Mouse (Mus musculus): ENCODE data around the gene Gapvd1.
A peak's percentile ranks its signal among the peaks of the same experiment; 100 is the strongest.
"Not testable (repeated sequence)": the region's sequence is repeated elsewhere in the genome, so short reads cannot be mapped to it uniquely, and the experiment has no call there.

The Gapvd1 gene

GRCm38 (mm10) chr2:34771368-34772226 lies 16.6 kb upstream of the Gapvd1 start, which contains the start of gene Hspa5:
Gene Hspa5 (plus strand): TSS chr2:34771970.
- peak; percentile 100 for DNase-seq

DNA sequence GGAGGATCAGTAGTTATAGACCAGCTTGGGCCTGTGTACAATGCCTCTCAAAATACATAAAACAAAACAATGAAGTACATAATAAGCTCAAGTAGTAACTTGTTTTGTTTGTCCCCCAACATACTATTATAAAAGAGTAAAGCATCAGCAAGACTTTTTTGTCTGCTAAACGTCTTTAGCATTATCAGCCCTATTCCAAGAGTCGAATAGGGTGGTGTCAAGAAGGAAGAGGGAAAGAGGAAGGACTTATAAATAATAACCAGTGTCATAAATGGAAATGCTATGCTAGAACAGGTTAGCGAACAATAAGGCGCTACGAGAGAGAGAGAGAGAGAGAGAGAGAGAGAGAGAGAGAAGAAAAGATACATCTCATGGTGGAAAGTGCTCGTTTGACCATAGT lies 15.9 kb upstream of the Gapvd1 start:
- DNase-seq, result no peak

DNA sequence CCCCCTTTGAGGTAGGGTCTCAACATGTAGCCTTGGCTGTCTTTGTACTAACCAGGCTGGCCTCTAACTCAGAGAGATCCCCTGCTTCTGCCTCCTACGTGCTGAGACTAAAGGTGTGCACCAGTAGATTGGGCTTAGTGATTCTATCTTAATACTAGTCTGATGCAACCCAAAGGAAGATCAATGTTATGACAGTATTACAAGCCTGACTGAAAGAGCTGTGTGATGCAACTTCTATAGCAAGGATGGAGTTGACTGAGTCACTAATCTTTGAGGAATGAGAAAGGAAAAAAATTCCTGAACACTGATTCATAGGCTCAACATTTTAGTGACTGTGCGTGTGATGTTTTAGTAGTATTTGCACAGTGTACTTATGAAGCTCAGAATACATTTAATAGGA lies 15.0 kb upstream of the Gapvd1 start:
- no peak for DNase-seq

DNA sequence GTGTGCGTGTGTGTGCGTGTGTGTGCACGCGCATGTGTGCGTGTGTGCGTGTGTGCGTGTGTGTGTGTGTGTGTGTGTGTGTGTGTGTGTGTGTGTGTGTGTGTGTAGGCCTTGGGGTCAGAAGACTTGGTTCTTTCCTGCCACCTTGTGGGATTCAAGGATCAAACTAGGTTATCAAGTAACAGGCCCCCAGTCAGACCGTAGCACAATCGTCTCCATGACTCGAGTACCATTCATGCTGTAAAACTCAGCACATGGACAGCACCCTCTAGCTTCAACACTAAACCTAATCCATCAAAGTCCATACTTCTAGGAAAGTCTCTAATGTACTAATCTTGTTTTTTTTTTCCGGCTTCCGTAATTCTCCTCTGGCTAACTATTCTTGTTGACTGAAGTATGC lies 9.8 kb upstream of the Gapvd1 start:
- no peak for DNase-seq

DNA sequence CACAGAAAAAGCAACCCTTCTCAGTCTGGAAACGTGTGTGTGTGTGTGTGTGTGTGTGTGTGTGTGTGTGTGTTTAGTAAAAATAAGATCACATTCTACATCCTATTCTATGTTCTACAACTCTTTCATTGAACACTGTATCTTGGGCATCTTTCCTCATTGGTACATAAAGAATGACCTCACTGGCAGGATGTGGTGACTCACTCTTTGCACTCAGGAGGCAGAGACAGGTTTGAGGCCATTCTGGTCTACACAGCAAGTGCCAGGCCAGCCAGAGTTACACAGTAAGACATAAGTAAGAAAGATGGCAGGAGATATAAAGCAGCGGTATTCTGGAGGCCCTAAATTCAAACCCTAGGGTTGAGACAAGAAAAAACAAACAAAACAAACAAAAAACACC lies 7.8 kb upstream of the Gapvd1 start:
- no peak for DNase-seq

DNA sequence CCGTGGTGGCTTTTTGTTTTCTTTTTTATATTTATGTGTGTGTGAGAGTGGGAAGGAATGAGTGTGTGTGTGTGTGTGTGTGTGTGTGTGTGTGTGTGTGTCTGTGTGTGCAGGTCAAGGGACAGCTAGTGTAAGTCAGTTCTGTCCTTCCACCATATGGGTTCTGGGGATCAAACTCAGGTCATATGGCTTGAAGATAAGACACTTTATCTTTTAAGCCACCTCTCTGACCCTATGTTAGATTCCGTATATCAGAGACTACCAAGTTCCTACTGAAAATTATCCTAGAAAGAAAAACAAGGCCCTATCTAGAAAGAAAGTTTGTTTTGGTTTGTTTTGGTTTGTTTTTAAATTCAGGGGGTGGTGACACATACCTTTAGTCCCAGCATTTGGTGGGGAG lies 7.1 kb upstream of the Gapvd1 start:
- no peak for DNase-seq

- not testable (repeated sequence) for DNase-seq
Observed at GRCm38 (mm10) chr2:34761272-34761671, 6.2 kb upstream of the Gapvd1 start.

GRCm38 (mm10) chr2:34757341-34757740 lies 2.3 kb upstream of the Gapvd1 start:
- DNase-seq, result no peak

- DNase-seq, result peak; percentile 86
Observed at GRCm38 (mm10) chr2:34753811-34754550, 1.1 kb downstream of the Gapvd1 start.

- no peak for DNase-seq
Observed at GRCm38 (mm10) chr2:34750245-34750644, 4.8 kb downstream of the Gapvd1 start.

- no peak for DNase-seq
Observed at GRCm38 (mm10) chr2:34748479-34748878, 6.6 kb downstream of the Gapvd1 start.

DNA sequence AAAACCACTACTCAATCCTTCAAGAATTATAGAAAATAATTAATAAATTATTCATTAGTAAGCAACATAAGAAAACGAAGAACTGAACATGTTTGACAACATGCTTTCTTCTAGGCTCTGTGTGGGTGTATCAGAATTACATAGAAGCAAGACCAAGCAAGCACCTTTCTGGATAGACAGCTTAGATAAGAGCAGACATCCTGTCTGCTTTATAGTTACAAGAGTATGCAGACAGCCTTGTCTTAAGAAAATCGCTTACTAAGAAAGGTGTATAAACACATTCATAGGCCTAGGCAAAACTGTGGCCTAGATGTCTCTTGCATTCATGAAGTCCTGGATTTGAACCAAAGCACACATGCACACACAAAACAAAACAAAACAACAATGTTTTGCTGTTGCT lies 9.4 kb downstream of the Gapvd1 start:
- DNase-seq, result no peak

DNA sequence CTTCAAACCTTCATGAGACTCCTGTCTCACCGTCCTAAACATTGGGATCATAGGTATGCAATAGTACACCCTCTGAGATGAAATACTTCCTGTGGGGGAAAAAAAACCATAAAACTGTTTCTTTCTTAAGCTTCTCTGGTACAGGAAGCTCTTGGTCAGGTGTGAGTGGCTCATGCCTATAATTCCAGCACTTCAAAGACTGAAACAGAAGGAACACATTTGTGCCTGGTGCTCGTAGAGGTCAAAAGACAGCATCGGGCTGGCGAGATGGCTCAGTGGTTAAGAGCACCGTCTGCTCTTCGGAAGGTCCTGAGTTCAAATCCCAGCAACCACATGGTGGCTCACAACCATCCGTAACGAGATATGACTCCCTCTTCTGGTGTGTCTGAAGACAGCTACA lies 10.6 kb downstream of the Gapvd1 start:
- no peak for DNase-seq

DNA sequence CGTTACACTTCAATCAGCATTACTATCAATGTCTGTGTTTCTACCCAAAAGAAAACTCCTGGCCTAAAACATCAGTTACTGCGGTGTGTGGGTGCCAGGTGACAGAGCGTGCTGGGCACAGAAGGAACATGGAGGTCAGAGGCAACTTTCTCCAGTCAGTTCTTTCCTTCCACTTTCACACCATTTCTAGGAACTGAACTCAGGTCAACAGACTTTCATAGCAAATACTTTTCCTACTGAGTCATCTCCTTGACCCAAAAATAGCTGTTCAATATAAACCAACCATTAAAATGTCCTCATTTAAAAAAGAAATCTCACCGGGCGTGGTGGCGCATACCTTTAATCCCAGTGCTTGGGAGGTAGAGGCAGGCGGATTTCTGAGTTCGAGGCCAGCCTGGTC lies 12.4 kb downstream of the Gapvd1 start:
- no peak for DNase-seq

DNA sequence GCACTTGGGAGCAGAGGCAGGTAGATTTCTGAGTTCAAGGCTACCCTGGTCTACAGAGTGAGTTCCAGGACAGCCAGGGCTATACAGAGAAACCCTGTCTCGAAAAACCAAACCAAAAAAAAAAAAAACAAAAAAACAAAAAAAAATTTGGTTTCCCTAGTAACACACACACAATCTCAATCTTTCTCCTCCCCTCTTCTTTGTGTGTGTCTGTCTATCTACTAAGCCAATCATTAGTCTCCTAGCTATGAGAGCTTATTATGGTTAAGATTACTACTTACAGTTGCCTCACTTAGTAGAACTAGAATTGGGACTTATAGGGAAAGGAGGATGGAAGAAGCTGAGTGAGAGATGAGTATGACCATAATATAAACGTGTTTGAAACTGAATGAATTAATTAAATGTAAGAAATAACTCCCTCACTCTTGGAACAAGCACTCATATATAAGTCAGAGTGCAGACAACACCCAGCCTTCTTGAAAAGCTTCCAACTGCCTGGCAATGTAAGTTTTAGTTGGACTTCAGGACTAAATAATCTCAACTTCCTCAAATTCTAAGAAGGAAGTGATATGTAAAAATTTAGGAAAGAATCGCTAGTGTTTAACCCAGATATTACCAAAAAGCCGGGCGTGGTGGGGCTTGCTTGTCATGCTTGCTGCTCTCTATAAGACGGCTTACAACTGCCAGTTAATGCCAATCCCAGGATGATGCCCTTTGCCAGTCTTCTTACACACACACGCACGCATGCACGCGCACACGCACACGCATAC lies 13.5 kb downstream of the Gapvd1 start:
- no peak for DNase-seq

GRCm38 (mm10) chr2:34739684-34740391 lies 15.2 kb downstream of the Gapvd1 start:
- no peak for DNase-seq

DNA sequence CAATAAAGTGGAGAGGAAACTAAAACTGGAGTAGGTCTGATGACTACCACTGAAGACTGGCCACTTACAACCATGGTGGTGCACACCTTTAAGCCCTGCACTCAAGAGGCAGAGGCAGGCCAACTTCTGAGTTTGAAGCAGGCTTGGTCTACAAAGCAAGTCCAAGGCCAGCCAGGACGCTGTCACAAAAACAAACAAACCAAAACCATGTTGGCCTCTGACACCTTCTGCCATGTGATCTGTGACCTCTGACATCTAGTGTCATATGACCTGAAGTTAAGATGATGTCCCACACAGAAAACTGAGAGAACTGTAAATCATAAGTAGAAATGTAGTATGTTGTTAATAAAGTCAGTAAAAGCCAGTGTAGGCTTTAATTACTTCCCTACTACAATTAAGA lies 17.1 kb downstream of the Gapvd1 start:
- DNase-seq, result no peak

DNA sequence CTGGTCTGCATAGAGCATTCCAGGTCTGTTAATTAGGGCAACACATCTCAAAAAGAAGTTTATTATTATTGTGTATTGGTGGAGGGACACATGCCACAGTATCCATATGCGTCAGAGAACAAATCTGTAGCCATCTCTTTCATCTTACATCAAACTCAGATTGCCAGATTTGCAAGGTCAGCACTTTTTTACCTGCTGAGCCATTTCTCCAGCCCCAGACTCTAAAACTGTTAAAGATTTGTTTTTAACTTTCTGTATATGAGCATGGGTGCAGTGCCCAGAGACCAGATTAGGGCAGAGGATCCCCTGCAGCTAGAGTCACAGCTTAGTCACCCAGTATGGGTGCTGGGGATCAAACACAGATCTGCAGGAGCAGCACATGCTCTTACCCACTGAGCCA lies 18.4 kb downstream of the Gapvd1 start:
- DNase-seq, result no peak

GRCm38 (mm10) chr2:34727045-34727728 lies 27.8 kb downstream of the Gapvd1 start:
- DNase-seq, result no peak

GRCm38 (mm10) chr2:34725269-34725668 lies 29.8 kb downstream of the Gapvd1 start:
- no peak for DNase-seq

DNA sequence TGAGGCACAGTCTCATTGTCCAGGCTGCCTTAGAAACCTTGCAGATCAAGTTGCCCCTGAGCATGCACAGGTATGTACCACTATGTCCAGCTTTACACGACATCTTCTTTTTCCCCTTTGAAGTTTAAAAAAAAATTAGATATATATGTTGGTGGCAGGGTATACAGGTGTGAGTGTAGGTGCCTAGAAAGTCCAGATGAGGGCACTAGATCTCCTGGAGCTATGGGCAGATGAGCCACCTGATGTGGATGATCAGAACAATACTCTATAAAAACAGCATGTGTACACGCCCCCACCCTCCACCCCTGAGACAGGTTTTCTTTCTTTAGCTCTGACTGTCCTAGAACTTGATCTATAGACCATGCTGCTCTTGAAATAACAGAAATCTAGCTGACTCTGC lies 36.8 kb downstream of the Gapvd1 start:
- no peak for DNase-seq

DNA sequence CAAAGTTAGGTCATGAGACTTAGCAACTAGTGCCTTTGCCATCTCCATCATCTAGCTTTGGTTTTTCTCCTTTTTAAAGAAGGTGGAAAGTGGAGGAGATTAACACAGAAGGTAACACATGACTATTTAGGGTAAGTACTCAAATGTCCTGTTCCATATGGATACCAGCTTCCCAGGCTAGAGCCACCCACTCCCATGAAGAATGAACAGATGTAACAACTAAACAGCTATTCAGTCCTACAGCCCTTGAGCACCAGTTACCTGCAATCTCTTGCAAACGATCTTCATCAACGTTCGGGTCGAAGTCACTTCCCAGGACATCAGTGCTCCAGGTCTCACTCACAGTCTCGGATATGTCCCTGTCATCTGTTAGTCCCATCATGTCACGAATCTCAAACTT lies 43.1 kb downstream of the Gapvd1 start:
- DNase-seq, result no peak

Data from cerebellum, adult 11 months (tissue).